Comparison of ENCODE assay signal across 8 mouse cellular contexts in the genomic region with DNA sequence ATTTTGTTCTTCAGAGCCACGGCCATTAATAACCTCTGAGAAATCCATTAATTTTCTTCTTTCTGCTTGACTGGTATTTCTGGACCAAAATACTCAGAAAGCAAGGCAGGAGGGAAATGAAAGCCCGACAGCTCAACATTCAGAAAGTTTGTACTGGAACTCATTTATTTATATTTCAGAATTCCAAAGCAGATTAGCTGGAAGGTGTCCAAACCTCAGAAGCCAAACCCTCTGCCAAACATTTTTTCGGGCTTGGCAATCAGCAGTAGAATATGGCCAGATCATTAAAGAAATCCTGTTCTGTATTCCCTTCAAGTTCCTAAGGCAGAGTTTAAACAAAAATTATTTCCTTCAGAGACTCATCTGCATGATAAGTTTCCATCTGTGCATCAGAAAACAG.
A peak's percentile ranks its signal among the peaks of the same experiment; 100 is the strongest.
DNase-seq lines count a peak whose midpoint lies in the region; ATAC-seq and TF ChIP-seq lines count a peak whose summit lies in the region.

No protein-coding gene starts in this region.

- H3K27ac ChIP-seq in midbrain, embryonic 14.5 days (replicated peaks; ENCODE audit: low read depth, low read length) = no peak overlapping the region
- H3K27ac ChIP-seq in midbrain, embryonic 13.5 days = no peak overlapping the region
- peak overlapping the region; percentile 41; the same call in 1 of the 2 replicates for H3K27ac ChIP-seq in heart, embryonic 15.5 days
- H3K27ac ChIP-seq in limb, embryonic 14.5 days (replicated peaks; ENCODE audit: low read depth, low read length) = peak overlapping the region; percentile 58

- H3K36me3 ChIP-seq in midbrain, embryonic 14.5 days (ENCODE audit: control insufficient read depth, insufficient read depth, low read length) = no peaks in the 10 kb centered on the region
- no peaks in the 10 kb centered on the region for H3K36me3 ChIP-seq in midbrain, embryonic 13.5 days
- no peaks in the 10 kb centered on the region for H3K36me3 ChIP-seq in heart, embryonic 15.5 days
- no peaks in the 10 kb centered on the region for H3K36me3 ChIP-seq in limb, embryonic 14.5 days (ENCODE audit: control insufficient read depth, insufficient read depth, low read length)

- no peaks in the 10 kb centered on the region for H3K4me1 ChIP-seq in midbrain, embryonic 14.5 days (ENCODE audit: control insufficient read depth, insufficient read depth, low read length)
- H3K4me1 ChIP-seq in midbrain, embryonic 13.5 days (replicated peaks) = no peaks in the 10 kb centered on the region
- H3K4me1 ChIP-seq in heart, embryonic 15.5 days (replicated peaks) = 0 out of 2 replicates have a peak, but pooled peaks cover 11% of the 10 kb centered on the region
- H3K4me1 ChIP-seq in limb, embryonic 14.5 days (ENCODE audit: control insufficient read depth, insufficient read depth, low read length) = peaks cover 14% of the 10 kb centered on the region

- no peak for TF ChIP-seq POLR2A in limb, embryonic 14.5 days (IDR thresholded peaks at IDR 0.05; ENCODE audit: borderline replicate concordance, extremely low read depth, insufficient read depth, insufficient read length)

- H3K9me3 ChIP-seq in midbrain, embryonic 14.5 days (ENCODE audit: control insufficient read depth, low read length) = no peaks in the 10 kb centered on the region
- no peaks in the 10 kb centered on the region for H3K9me3 ChIP-seq in midbrain, embryonic 13.5 days
- no peaks in the 10 kb centered on the region for H3K9me3 ChIP-seq in heart, embryonic 15.5 days (replicated peaks)
- no peaks in the 10 kb centered on the region for H3K9me3 ChIP-seq in limb, embryonic 14.5 days (ENCODE audit: control insufficient read depth, low read length)

- no peaks in the 10 kb centered on the region for H3K27me3 ChIP-seq in midbrain, embryonic 14.5 days (ENCODE audit: control insufficient read depth, insufficient read depth, low read length)
- no peaks in the 10 kb centered on the region for H3K27me3 ChIP-seq in midbrain, embryonic 13.5 days
- no peaks in the 10 kb centered on the region for H3K27me3 ChIP-seq in heart, embryonic 15.5 days
- H3K27me3 ChIP-seq in limb, embryonic 14.5 days (ENCODE audit: control insufficient read depth, insufficient read depth, low read length) = no peaks in the 10 kb centered on the region

- no peak overlapping the region for H3K9ac ChIP-seq in midbrain, embryonic 14.5 days (replicated peaks; ENCODE audit: low read length)
- H3K9ac ChIP-seq in midbrain, embryonic 13.5 days (replicated peaks) = no peak overlapping the region
- H3K9ac ChIP-seq in heart, embryonic 15.5 days = no peak overlapping the region
- H3K9ac ChIP-seq in limb, embryonic 14.5 days (ENCODE audit: low read depth, low read length, severe bottlenecking) = no peak overlapping the region

- ATAC-seq in cerebellum, adult (ENCODE audit: insufficient number of reproducible peaks, low FRiP score, low TSS enrichment) = no peak
- no peak for ATAC-seq in midbrain, embryonic 14.5 days (ENCODE audit: low FRiP score, low TSS enrichment)
- ATAC-seq in midbrain, embryonic 13.5 days = no peak
- no peak for ATAC-seq in heart, embryonic 15.5 days (replicated peaks; ENCODE audit: insufficient number of reproducible peaks, insufficient read depth, low FRiP score, low read depth)
- peak; percentile 67 for ATAC-seq in limb, embryonic 14.5 days (ENCODE audit: low FRiP score, low read depth)

- H3K4me3 ChIP-seq in midbrain, embryonic 14.5 days (replicated peaks; ENCODE audit: low read depth, low read length) = no peak overlapping the region
- no peak overlapping the region for H3K4me3 ChIP-seq in midbrain, embryonic 13.5 days (replicated peaks)
- no peak overlapping the region for H3K4me3 ChIP-seq in heart, embryonic 15.5 days
- H3K4me3 ChIP-seq in limb, embryonic 14.5 days (replicated peaks; ENCODE audit: low read length) = no peak overlapping the region

- 56% methylated on average over 3 of the region's 3 CpGs for WGBS in midbrain, embryonic 14.5 days
- 55% methylated on average over 3 of the region's 3 CpGs for WGBS in midbrain, embryonic 13.5 days
- WGBS in heart, embryonic 15.5 days = 32% methylated on average over 3 of the region's 3 CpGs
- WGBS in limb, embryonic 14.5 days = 16% methylated on average over 3 of the region's 3 CpGs

- no peak overlapping the region for H3K4me2 ChIP-seq in midbrain, embryonic 14.5 days (ENCODE audit: low read length)
- no peak overlapping the region for H3K4me2 ChIP-seq in midbrain, embryonic 13.5 days (replicated peaks)
- H3K4me2 ChIP-seq in heart, embryonic 15.5 days = no peak overlapping the region
- no peak overlapping the region for H3K4me2 ChIP-seq in limb, embryonic 14.5 days (replicated peaks; ENCODE audit: low read depth, low read length, severe bottlenecking)

- peak; percentile 49 for DNase-seq in cerebellum, adult 9-10 months
- peak; percentile 53 for DNase-seq in midbrain, embryonic 14.5 days
- DNase-seq in limb, embryonic 14.5 days (ENCODE audit: low spot score) = peak; percentile 93
- DNase-seq in spleen, adult 18-20 months = no peak
- no peak for DNase-seq in retina, embryonic 14.5 days (ENCODE audit: low spot score)

Comparison
In these comparisons a context has a peak if more than half of its experiments do, and no peak if none do; other contexts are left out.
1. DNase-seq: peak in cerebellum, adult 9-10 months (single experiment), midbrain, embryonic 14.5 days (single experiment) and limb, embryonic 14.5 days (single experiment); none in spleen, adult 18-20 months (0 of 2) and retina, embryonic 14.5 days (single experiment).
2. H3K27ac ChIP-seq: peak in heart, embryonic 15.5 days (single experiment) and limb, embryonic 14.5 days (single experiment); none in midbrain, embryonic 14.5 days (single experiment) and midbrain, embryonic 13.5 days (single experiment).